Mouse (Mus musculus) small intestine, adult 2 months (tissue): Measurements from ENCODE around the gene Ctnnd2. TPM values are rescaled to one million over a fixed set of nuclear protein-coding genes. Genes with fewer than 3 reads are reported as not detected.

Experiments used
- H3K27ac ChIP-seq: fragments of 200-500 bp; 2 replicates; pipeline ENCODE4 v1.5.1; 2012; ENCODE audit warnings: low read depth, low read length, control low read depth, inconsistent platforms; ENCODE audit not compliant: insufficient read depth
- H3K27me3 ChIP-seq: fragments of 200-500 bp; 2 replicates; pipeline ENCODE4 v1.6.1; 2012; ENCODE audit warnings: mild to moderate bottlenecking, moderate library complexity, low read length, inconsistent platforms; ENCODE audit not compliant: control insufficient read depth, insufficient read depth
- H3K36me3 ChIP-seq: fragments of 200-500 bp; 2 replicates; pipeline ENCODE4 v1.6.1; 2012; ENCODE audit warnings: mild to moderate bottlenecking, low read length, control low read depth, inconsistent platforms; ENCODE audit not compliant: control insufficient read depth, insufficient read depth
- H3K4me1 ChIP-seq: fragments of 200-500 bp; 2 replicates; pipeline ENCODE4 v1.6.1; 2012; ENCODE audit warnings: low read length, inconsistent platforms, mixed read lengths; ENCODE audit not compliant: control insufficient read depth, insufficient read depth, insufficient read length
- H3K4me3 ChIP-seq: fragments of 200-500 bp; 2 replicates; pipeline ENCODE4 v1.5.1; 2012; ENCODE audit warnings: low read depth, mild to moderate bottlenecking, control low read depth, inconsistent platforms, low read length, moderate library complexity
- CTCF ChIP-seq: fragments of 200-500 bp; IDR thresholded peaks from 2 replicates; pipeline ENCODE4 v1.5.1; 2012; ENCODE audit warnings: low read depth, mild to moderate bottlenecking, control low read depth, inconsistent platforms, low read length, moderate library complexity, mixed read lengths; ENCODE audit not compliant: insufficient replicate concordance, insufficient read length; ENCODE audit errors: extremely low read depth
- POLR2A ChIP-seq: fragments of 200-500 bp; IDR thresholded peaks from 2 replicates; pipeline ENCODE4 v1.6.1; 2012; ENCODE audit warnings: low read depth, mild to moderate bottlenecking, control low read depth, inconsistent platforms, low read length, moderate library complexity
- WGBS: fragments of 180-500 bp; shearing (Covaris S2); methylation state at CpG from one replicate; pipeline ENCODE4 v1.1.7; 2018; 5-methylcytosine and 5-hydroxymethylcytosine counted together
- polyA plus RNA-seq: library from polyadenylated mRNA; depleted of rRNA; stranded (reverse); fragments of >200 nt; gene quantifications from 2 replicates; pipeline ENCODE4 v1.2.3, GENCODE M21; 2012

The Ctnnd2 gene
- polyA plus RNA-seq, 1 experiment = 1.3 TPM

DNA sequence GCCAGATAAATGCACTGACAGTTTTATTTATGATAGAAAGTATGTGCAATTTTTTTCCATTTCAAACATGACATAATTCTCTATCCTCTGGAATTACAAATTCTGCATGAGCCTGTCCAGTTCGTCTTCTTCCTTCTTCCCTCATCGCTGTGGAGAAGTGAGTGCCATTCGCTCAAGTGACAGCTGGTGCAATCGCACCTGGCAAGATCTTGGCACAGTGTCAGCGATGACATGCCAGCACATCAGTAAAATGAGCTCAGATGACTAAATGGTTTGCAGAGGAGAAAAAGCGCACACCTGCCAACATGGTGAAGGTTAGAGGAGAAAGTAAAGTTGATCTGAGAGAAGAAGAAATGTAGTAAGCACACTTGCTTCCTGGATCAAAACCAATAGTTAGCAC lies 885.9 kb downstream of the Ctnnd2 start:
- TF ChIP-seq CTCF (no peak), POLR2A (no peak)
- Histone ChIP-seq H3K36me3 (no peaks in the 10 kb centered on the region), H3K27me3 (no peaks in the 10 kb centered on the region), H3K4me1 (no peaks in the 10 kb centered on the region), H3K4me3 (no peak overlapping the region), H3K27ac (no peak overlapping the region)
- WGBS = 76% methylated on average over 6 of the region's 6 CpGs

DNA sequence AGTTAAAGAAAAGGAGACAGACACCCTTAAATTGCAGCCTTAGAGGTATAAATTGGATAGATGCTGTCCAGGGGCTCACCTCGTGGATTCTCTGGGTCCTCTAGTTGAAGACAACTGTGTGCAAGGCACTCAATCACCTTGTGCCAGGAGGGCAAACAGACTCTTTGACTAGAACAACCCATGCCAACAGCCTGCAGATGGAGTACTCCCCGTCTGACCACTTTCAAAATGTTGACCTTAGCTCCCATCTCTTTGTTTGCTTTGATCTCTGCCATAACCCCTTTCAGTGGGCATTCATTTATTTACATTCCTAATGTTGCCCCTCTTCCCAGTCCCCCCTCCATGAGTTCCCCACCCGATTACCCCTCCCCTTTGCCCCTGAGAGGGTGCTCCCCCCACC lies 891.3 kb downstream of the Ctnnd2 start:
- no peak overlapping the region for H3K4me3 ChIP-seq
- 22% methylated on average over 3 of the region's 3 CpGs for WGBS
- H3K4me1 ChIP-seq = no peaks in the 10 kb centered on the region
- H3K36me3 ChIP-seq = no peaks in the 10 kb centered on the region
- TF ChIP-seq CTCF (no peak), POLR2A (no peak)
- H3K27me3 ChIP-seq = no peaks in the 10 kb centered on the region
- H3K27ac ChIP-seq = no peak overlapping the region

DNA sequence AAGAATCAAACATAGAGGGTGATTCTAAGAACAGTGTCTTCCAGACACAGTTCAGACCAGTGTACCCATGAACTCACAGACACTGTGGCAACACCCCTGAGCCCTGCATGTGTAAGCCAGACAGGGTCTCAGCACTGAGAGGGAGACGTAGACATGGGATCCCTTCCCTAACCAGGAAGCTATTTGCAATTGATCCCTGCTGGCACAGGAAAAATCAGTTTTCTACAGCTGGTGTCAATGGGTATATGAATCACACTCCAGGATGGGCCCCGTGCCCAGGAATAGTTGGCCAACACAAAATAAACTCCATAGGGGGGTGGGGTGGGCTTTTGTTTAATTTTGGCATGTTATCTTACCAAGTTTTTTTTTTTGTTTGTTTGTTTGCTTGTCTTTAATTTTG lies 895.7 kb downstream of the Ctnnd2 start:
- Histone ChIP-seq H3K27me3 (no peaks in the 10 kb centered on the region), H3K36me3 (no peaks in the 10 kb centered on the region), H3K4me3 (no peak overlapping the region), H3K27ac (no peak overlapping the region), H3K4me1 (no peaks in the 10 kb centered on the region)
- no peak for TF ChIP-seq POLR2A
- TF ChIP-seq CTCF = no peak
- WGBS = 51% methylated on average over 2 of the region's 2 CpGs

DNA sequence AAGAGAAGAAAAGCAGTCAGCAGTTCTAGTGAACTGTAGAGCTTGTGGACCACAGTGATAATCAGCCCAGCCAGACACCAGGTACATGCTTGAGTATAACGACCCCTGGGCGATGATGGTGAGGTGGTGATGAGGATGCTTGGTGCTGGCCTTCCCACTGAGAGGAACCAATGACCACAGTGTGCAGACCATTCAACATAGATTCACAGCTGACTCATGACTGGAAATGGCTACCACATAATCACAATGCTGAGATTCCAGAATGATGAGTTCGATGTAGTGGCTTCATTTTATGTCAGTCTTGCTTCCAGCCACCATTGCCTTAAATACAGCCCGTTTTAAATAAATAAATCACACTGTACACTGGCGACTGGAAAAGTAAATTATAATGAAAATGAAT lies 897.9 kb downstream of the Ctnnd2 start:
- Histone ChIP-seq H3K4me3 (no peak overlapping the region), H3K36me3 (no peaks in the 10 kb centered on the region), H3K27ac (no peak overlapping the region), H3K27me3 (no peaks in the 10 kb centered on the region), H3K4me1 (no peaks in the 10 kb centered on the region)
- TF ChIP-seq POLR2A (no peak), CTCF (no peak)
- 86% methylated on average over 5 of the region's 5 CpGs for WGBS
